Mouse (Mus musculus) fibroblast of lung, adult 2 months (primary cell): ENCODE data around the gene Gas2l3.

Experiments used
- DNase-seq: peaks from one replicate; pipeline ENCODE4 v3.0.0-alpha.2; 2011; ENCODE audit warnings: low read depth

Gene Gas2l3

GRCm38 (mm10) chr10:89395823-89396222 lies 47.9 kb downstream of the Gas2l3 start:
- DNase-seq = peak; percentile 13

GRCm38 (mm10) chr10:89395321-89395720 lies 48.4 kb downstream of the Gas2l3 start:
- no peak for DNase-seq

- DNase-seq = no peak
Observed at GRCm38 (mm10) chr10:89392687-89393086, 51.1 kb downstream of the Gas2l3 start.

- no peak for DNase-seq
Observed at GRCm38 (mm10) chr10:89391571-89392163, 52.1 kb downstream of the Gas2l3 start.

- no peak for DNase-seq
Observed at GRCm38 (mm10) chr10:89386461-89386860, 57.3 kb downstream of the Gas2l3 start.

GRCm38 (mm10) chr10:89383462-89383861 lies 60.3 kb downstream of the Gas2l3 start:
- peak; percentile 15 for DNase-seq

- no peak for DNase-seq
Observed at GRCm38 (mm10) chr10:89377750-89378149, 66.0 kb downstream of the Gas2l3 start.

- no peak for DNase-seq
Observed at GRCm38 (mm10) chr10:89370051-89370450, 73.7 kb downstream of the Gas2l3 start.

- DNase-seq = no peak
Observed at GRCm38 (mm10) chr10:89358933-89359332, 84.8 kb downstream of the Gas2l3 start.
